Mouse (Mus musculus): ENCODE data around the gene 3300002I08Rik. TPM values are rescaled to one million over a fixed set of nuclear protein-coding genes. Genes with fewer than 3 reads are reported as not detected.
A peak's percentile ranks its signal among the peaks of the same experiment; 100 is the strongest.
"Not testable (repeated sequence)": the region's sequence is repeated elsewhere in the genome, so short reads cannot be mapped to it uniquely, and the experiment has no call there.

3300002I08Rik gene
- 15.3 and 17.9 TPM in 2 replicates for polyA plus RNA-seq (2015; fragmentation: Nextera tagmentation; extraction: Ambion mirVana)

DNA sequence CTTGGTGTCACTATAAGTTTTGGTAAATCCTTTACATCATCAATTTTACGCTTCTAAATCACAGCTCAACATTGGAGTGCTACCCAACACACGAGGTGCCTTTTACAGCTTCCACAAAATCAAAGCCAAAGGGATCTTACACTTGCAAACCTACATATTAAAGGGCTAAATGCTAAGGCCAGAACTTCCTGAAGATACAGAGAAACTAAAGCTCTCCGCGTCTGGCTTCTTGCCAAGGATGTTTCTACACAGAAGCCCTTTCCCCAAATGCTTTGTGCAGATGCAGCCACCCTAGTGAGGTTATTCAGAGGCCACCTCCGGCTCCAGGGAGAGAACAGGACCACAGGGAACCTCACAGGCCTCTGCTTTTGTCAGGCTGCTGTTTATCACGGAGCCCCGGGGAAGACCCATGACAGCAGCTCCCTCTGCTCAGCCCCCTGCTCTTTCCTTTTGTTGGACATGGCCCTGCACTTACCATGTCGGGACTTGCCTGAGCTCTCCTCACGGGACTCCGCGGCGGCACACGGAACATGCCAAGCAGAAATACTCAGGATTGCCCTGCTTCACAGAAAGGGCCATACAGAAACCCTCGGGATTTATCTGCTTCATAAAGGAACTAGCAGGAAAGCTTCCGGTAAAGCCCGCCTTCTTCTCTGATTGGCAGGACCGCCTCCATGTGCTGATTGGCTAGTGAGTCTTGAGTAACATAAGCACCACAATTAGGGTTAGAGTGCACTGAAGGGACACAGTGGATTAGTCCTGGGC lies at the start of gene 3300002I08Rik:
3300002I08Rik (minus strand) TSS at position 653 of the 765 bp plus-strand sequence.
- not testable (repeated sequence) for H3K4me1 ChIP-seq; H3K9me3 ChIP-seq (replicated peaks); H3K27me3 ChIP-seq (replicated peaks); H3K36me3 ChIP-seq
- Histone ChIP-seq H3K9ac (replicated peaks) (peak within 1 kb of the TSS; percentile 82), H3K4me2 (peak within 1 kb of the TSS; percentile 63), H3K4me3 (replicated peaks) (peak within 1 kb of the TSS; percentile 67), H3K27ac (replicated peaks) (peak within 1 kb of the TSS; percentile 93)
- ATAC-seq (ENCODE audit: low FRiP score), result peak; percentile 99
- 1% methylated on average over 17 of the region's 17 CpGs for WGBS

GRCm38 (mm10) chr2:150412146-150412545 lies 49.6 kb upstream of the 3300002I08Rik start:
- H3K4me1 ChIP-seq; H3K4me2 ChIP-seq; H3K27ac ChIP-seq (replicated peaks); H3K4me3 ChIP-seq (replicated peaks); ATAC-seq (ENCODE audit: low FRiP score); H3K9ac ChIP-seq (replicated peaks); H3K27me3 ChIP-seq (replicated peaks): not testable (repeated sequence)
- Histone ChIP-seq H3K36me3 (peaks cover 22% of the 10 kb centered on the region), H3K9me3 (replicated peaks) (peaks cover 18% of the 10 kb centered on the region; the same call in 1 of the 2 replicates)
- WGBS, result 90% methylated on average over 17 of the region's 17 CpGs

DNA sequence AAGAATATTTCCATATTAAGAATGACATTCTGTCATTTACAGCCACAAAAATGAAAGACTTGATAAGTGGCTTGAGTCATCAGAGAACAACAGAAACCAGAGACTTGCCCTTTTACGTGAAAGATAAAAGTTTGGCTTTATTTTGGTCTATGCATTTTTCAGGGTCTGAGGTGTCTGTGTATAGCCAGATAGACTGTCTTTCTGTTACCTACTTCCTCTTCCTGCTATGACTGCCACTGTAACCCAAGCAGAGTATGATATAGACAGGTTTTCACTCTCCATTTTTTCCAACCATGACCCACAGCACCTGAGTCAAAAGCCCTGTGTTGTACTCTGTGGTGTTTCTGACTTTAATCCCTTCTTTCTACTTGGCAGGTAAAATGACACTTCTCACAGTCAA lies 27.6 kb upstream of the 3300002I08Rik start:
- Histone ChIP-seq H3K4me1 (no peaks in the 10 kb centered on the region), H3K4me2 (no peak overlapping the region), H3K27me3 (replicated peaks) (no peaks in the 10 kb centered on the region), H3K27ac (replicated peaks) (no peak overlapping the region), H3K36me3 (no peaks in the 10 kb centered on the region), H3K4me3 (replicated peaks) (no peak overlapping the region), H3K9me3 (replicated peaks) (no peaks in the 10 kb centered on the region), H3K9ac (replicated peaks) (no peak overlapping the region)
- no peak for ATAC-seq (ENCODE audit: low FRiP score)
- WGBS, result 90% methylated on average over 1 of the region's 1 CpGs

GRCm38 (mm10) chr2:150385553-150386106 lies 23.1 kb upstream of the 3300002I08Rik start:
- WGBS, result 94% methylated on average over 19 of the region's 19 CpGs
- not testable (repeated sequence) for H3K9me3 ChIP-seq (replicated peaks); H3K27me3 ChIP-seq (replicated peaks); H3K4me1 ChIP-seq; H3K36me3 ChIP-seq; ATAC-seq (ENCODE audit: low FRiP score); H3K4me3 ChIP-seq (replicated peaks); H3K4me2 ChIP-seq; H3K9ac ChIP-seq (replicated peaks); H3K27ac ChIP-seq (replicated peaks)

DNA sequence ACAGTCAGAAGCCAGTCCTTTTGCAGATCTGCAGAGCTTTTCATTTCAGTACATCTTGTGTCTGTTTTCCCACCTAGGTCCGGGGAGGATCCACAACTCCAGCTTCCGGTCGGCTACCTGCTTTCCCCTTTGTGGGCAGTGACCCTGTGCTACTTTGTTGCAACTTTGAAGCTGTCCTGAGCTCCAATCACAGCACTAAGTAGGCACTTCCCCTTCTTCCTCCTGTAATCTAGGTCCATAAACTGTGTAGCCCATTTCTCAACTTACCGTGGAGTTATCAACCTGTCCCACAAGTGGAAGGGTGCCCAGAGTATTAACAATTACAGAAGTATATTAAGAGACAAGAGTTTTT lies 289 bp upstream of the 3300002I08Rik start:
- Histone ChIP-seq H3K4me3 (replicated peaks) (peak overlapping the region; percentile 67), H3K36me3 (no peaks in the 10 kb centered on the region), H3K9me3 (replicated peaks) (no peaks in the 10 kb centered on the region), H3K27me3 (replicated peaks) (no peaks in the 10 kb centered on the region), H3K9ac (replicated peaks) (peak overlapping the region; percentile 82), H3K4me2 (peak overlapping the region; percentile 63), H3K4me1 (peaks cover 6% of the 10 kb centered on the region; the same call in 1 of the 2 replicates), H3K27ac (replicated peaks) (peak overlapping the region; percentile 93)
- ATAC-seq (ENCODE audit: low FRiP score), result peak; percentile 69; the same call in 1 of the 2 replicates
- WGBS, result 5% methylated on average over 4 of the region's 4 CpGs

DNA sequence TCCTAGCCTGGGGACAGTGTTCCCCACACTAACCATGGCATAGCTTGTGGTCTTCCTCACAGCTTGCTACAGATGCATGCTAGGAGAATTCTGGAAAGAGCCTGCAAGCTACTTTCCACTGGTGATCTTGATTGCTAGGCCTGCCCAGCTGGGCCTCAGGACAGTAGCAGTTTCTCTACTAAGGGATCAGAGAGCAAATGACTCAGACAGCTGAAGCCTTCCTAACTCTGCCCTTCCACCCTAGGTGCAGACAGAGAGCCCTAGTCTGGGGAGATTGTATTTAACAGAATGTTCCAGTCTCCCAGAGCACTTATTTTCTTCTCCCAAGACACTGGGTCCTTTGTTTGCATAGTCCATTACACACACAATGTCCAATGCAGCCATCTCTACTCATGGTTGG lies 5.4 kb downstream of the 3300002I08Rik start:
- H3K9me3 ChIP-seq (replicated peaks); ATAC-seq (ENCODE audit: low FRiP score); H3K4me2 ChIP-seq; H3K27me3 ChIP-seq (replicated peaks); H3K9ac ChIP-seq (replicated peaks); H3K36me3 ChIP-seq; H3K27ac ChIP-seq (replicated peaks); H3K4me3 ChIP-seq (replicated peaks); H3K4me1 ChIP-seq: not testable (repeated sequence)

DNA sequence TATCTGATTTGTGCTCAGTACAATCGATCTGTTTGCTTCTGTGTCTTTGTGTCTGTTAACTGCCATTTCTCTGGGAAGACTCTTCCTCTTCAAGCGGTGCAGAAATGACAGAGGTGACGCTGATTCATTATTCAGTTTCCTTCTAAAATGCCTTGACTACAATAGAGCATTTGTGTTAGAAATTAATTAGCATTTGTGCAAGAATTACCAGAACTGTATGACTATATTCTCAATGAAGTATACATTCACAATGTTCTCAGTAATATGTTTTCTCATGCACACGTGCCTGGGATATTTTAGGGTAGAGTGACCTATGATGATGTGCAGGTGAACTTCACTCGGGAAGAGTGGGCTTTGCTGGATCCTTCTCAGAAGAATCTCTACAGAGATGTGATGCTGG lies 39.2 kb downstream of the 3300002I08Rik start, which contains the start of gene Gm10130:
Gm10130 (plus strand) TSS at position 301 of the 400 bp plus-strand sequence.
- Histone ChIP-seq H3K4me3 (replicated peaks) (no peak within 1 kb of the TSS), H3K36me3 (peaks cover 59% of the 10 kb centered on the region), H3K9ac (replicated peaks) (no peak within 1 kb of the TSS), H3K9me3 (replicated peaks) (peaks cover 47% of the 10 kb centered on the region), H3K27me3 (replicated peaks) (no peaks in the 10 kb centered on the region), H3K4me1 (no peaks in the 10 kb centered on the region), H3K27ac (replicated peaks) (no peak within 1 kb of the TSS), H3K4me2 (no peak within 1 kb of the TSS)
- ATAC-seq (ENCODE audit: low FRiP score), result no peak
- WGBS, result 98% methylated on average over 5 of the region's 5 CpGs

DNA sequence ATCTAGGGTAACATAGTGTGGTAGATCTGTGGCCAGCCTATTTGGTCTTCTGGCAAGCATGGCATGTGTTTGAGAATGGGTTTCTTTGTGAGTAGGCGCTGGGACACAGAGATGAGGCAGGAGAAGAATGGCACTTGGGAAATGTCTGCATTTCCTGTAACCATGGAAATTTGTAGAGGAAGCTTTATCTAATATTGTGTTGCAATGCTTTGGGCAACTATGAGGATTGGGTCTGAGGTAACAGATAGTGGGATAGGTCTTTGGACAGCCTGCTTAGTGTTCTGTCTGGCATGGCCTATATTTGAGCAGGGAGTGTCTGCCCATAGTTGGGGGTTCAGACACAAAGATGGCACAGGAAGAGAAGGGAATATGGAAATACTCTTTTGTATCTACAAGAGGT lies 43.6 kb downstream of the 3300002I08Rik start:
- H3K9me3 ChIP-seq (replicated peaks), result peaks cover 44% of the 10 kb centered on the region
- no peaks in the 10 kb centered on the region for H3K27me3 ChIP-seq (replicated peaks)
- no peaks in the 10 kb centered on the region for H3K4me1 ChIP-seq
- no peak for ATAC-seq (ENCODE audit: low FRiP score)
- WGBS, result 97% methylated on average over 1 of the region's 1 CpGs
- H3K36me3 ChIP-seq, result peaks cover 54% of the 10 kb centered on the region
- H3K4me2 ChIP-seq, result no peak overlapping the region
- H3K9ac ChIP-seq (replicated peaks), result no peak overlapping the region
- H3K27ac ChIP-seq (replicated peaks), result no peak overlapping the region
- H3K4me3 ChIP-seq (replicated peaks), result no peak overlapping the region

DNA sequence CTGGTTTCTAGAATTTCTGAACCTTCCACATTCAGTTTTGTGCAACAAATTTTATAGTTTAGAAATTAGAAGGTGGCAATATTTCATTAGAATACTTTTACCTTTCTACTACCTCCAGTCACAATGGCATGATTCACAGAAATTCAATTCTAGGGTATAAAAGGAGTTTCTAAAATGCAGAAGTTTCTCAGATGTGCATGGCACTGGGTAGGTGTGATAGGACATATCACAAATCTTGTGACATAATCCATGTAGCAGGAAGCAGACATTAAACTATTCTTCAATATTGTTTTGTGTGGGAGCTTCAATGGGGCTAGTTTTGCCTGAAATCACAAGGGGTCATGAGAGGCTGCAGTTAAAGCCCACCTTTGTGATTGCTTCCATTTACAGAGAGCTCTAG lies 46.4 kb downstream of the 3300002I08Rik start:
- Histone ChIP-seq H3K27ac (replicated peaks) (no peak overlapping the region), H3K27me3 (replicated peaks) (no peaks in the 10 kb centered on the region), H3K9ac (replicated peaks) (no peak overlapping the region), H3K4me1 (no peaks in the 10 kb centered on the region), H3K4me2 (no peak overlapping the region), H3K4me3 (replicated peaks) (no peak overlapping the region), H3K36me3 (peaks cover 31% of the 10 kb centered on the region), H3K9me3 (replicated peaks) (peaks cover 26% of the 10 kb centered on the region)
- ATAC-seq (ENCODE audit: low FRiP score), result no peak

DNA sequence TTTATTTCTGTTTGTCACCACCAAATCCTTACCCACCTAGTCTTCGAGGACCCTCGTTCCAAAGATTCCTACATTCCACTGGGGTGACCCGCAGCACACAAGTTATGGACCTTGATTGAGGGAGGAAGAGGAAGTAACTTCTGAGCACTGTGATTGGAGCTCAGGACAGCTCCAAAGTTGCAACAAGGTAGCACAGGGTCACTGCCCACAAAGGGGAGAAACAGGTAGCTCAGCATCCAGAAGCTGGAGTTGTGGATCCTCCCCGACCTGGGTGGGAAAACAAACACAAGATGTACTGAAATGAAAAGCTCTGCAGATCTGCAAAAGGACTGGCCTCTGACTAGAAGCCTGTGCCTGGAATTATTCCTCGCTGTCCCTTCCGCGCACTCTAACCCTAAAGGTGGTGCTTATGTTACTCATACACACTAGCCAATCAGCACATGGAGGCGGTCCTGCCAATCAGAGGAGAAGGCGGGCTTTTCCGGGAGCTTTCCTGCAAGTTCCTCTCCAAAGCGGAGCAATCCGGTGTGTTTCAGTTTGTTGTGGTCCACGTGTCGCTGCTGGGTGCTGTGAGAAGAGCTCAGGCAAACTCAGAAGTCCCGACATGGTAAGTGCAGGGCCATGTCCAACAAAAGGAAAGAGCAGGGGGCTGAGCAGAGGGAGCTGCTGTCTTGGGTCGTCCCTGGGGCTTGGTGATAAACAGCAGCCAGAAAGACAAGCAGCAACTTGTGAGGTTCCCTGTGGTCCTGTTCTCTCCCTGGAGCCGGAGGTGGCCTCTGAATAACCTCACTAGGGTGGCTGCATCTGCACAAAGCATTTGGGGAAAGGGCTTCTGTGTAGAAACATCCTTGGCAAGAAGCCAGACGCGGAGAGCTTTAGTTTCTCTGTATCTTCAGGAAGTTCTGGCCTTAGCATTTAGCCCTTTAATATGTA lies 51.3 kb downstream of the 3300002I08Rik start:
- Histone ChIP-seq H3K4me3 (replicated peaks) (peak overlapping the region; percentile 53), H3K4me2 (peak overlapping the region; percentile 78), H3K27ac (replicated peaks) (peak overlapping the region; percentile 68; the same call in 1 of the 2 replicates), H3K9ac (replicated peaks) (peak overlapping the region; percentile 49)
- not testable (repeated sequence) for H3K9me3 ChIP-seq (replicated peaks); H3K27me3 ChIP-seq (replicated peaks); H3K36me3 ChIP-seq; H3K4me1 ChIP-seq
- 15% methylated on average over 19 of the region's 19 CpGs for WGBS
- peak; percentile 99 for ATAC-seq (ENCODE audit: low FRiP score)

DNA sequence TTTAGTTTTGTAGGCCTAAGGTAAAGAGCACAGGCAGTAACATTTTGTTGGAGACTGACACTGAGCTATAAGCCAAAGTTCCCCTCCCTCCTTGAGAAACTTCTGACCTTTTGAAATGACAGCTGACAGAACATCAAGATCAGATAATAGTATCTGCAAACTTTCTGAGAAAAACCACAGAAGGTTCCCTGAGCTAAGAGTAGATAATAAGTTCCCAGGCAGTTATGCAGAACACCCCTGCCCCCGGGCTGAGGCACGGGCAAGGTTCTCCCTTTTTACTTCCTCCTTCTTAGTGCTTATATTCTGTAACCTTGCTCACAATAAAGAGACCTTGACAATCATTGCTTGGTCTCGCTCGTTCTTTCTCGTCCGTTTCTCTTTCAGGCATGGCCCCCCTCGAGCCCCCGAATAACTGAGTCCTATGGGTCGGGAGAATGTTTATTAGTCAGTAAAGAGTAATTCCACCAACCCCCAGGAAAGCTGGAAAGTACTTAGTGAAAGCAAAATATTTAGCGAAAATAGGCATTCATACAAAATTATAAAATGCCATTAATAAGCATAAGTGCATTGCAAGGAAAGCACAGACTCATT lies 55.3 kb downstream of the 3300002I08Rik start:
- Histone ChIP-seq H3K4me1 (peaks cover 3% of the 10 kb centered on the region; the same call in 1 of the 2 replicates), H3K36me3 (no peaks in the 10 kb centered on the region), H3K4me2 (no peak overlapping the region), H3K27me3 (replicated peaks) (no peaks in the 10 kb centered on the region), H3K4me3 (replicated peaks) (no peak overlapping the region), H3K9me3 (replicated peaks) (no peaks in the 10 kb centered on the region), H3K9ac (replicated peaks) (no peak overlapping the region), H3K27ac (replicated peaks) (no peak overlapping the region)
- ATAC-seq (ENCODE audit: low FRiP score), result no peak
- 90% methylated on average over 10 of the region's 10 CpGs for WGBS
